Mouse (Mus musculus) small intestine, adult 2 months (tissue): ENCODE measurements around the gene Gm45521. TPM values are rescaled to one million over a fixed set of nuclear protein-coding genes. Genes with fewer than 3 reads are reported as not detected.
A peak's percentile ranks its signal among the peaks of the same experiment; 100 is the strongest.

Experiments used
- H3K27ac ChIP-seq: fragments of 200-500 bp; 2 replicates; pipeline ENCODE4 v1.5.1; 2012; ENCODE audit warnings: low read depth, low read length, control low read depth, inconsistent platforms; ENCODE audit not compliant: insufficient read depth
- H3K27me3 ChIP-seq: fragments of 200-500 bp; 2 replicates; pipeline ENCODE4 v1.6.1; 2012; ENCODE audit warnings: mild to moderate bottlenecking, moderate library complexity, low read length, inconsistent platforms; ENCODE audit not compliant: control insufficient read depth, insufficient read depth
- H3K36me3 ChIP-seq: fragments of 200-500 bp; 2 replicates; pipeline ENCODE4 v1.6.1; 2012; ENCODE audit warnings: mild to moderate bottlenecking, low read length, control low read depth, inconsistent platforms; ENCODE audit not compliant: control insufficient read depth, insufficient read depth
- H3K4me1 ChIP-seq: fragments of 200-500 bp; 2 replicates; pipeline ENCODE4 v1.6.1; 2012; ENCODE audit warnings: low read length, inconsistent platforms, mixed read lengths; ENCODE audit not compliant: control insufficient read depth, insufficient read depth, insufficient read length
- H3K4me3 ChIP-seq: fragments of 200-500 bp; 2 replicates; pipeline ENCODE4 v1.5.1; 2012; ENCODE audit warnings: low read depth, mild to moderate bottlenecking, control low read depth, inconsistent platforms, low read length, moderate library complexity
- CTCF ChIP-seq: fragments of 200-500 bp; IDR thresholded peaks from 2 replicates; pipeline ENCODE4 v1.5.1; 2012; ENCODE audit warnings: low read depth, mild to moderate bottlenecking, control low read depth, inconsistent platforms, low read length, moderate library complexity, mixed read lengths; ENCODE audit not compliant: insufficient replicate concordance, insufficient read length; ENCODE audit errors: extremely low read depth
- POLR2A ChIP-seq: fragments of 200-500 bp; IDR thresholded peaks from 2 replicates; pipeline ENCODE4 v1.6.1; 2012; ENCODE audit warnings: low read depth, mild to moderate bottlenecking, control low read depth, inconsistent platforms, low read length, moderate library complexity
- WGBS: fragments of 180-500 bp; shearing (Covaris S2); methylation state at CpG from one replicate; pipeline ENCODE4 v1.1.7; 2018; 5-methylcytosine and 5-hydroxymethylcytosine counted together
- polyA plus RNA-seq: library from polyadenylated mRNA; depleted of rRNA; stranded (reverse); fragments of >200 nt; gene quantifications from 2 replicates; pipeline ENCODE4 v1.2.3, GENCODE M21; 2012

The Gm45521 gene
- polyA plus RNA-seq, 1 experiment = not detected

GRCm38 (mm10) chr14:7938809-7939784 lies 18.0 kb upstream of the Gm45521 start:
- WGBS = 31% methylated on average over 19 of the region's 19 CpGs
- Histone ChIP-seq H3K4me3 (no peak overlapping the region), H3K27ac (peak overlapping the region; percentile 33; the same call in 1 of the 2 replicates), H3K4me1 (peaks cover 29% of the 10 kb centered on the region), H3K27me3 (no peaks in the 10 kb centered on the region), H3K36me3 (peaks cover 61% of the 10 kb centered on the region)
- TF ChIP-seq POLR2A (no peak), CTCF (no peak)

- H3K27me3 ChIP-seq = no peaks in the 10 kb centered on the region
- peaks cover 67% of the 10 kb centered on the region for H3K36me3 ChIP-seq
- no peak overlapping the region for H3K27ac ChIP-seq
- no peak for TF ChIP-seq POLR2A
- no peak for TF ChIP-seq CTCF
- H3K4me1 ChIP-seq = peaks cover 29% of the 10 kb centered on the region
- WGBS = 68% methylated on average over 5 of the region's 5 CpGs
- H3K4me3 ChIP-seq = no peak overlapping the region
These were observed 15.7 kb upstream of the Gm45521 start for GRCm38 (mm10) chr14:7941413-7941812.

- Histone ChIP-seq H3K4me3 (no peak overlapping the region), H3K27ac (peak overlapping the region; percentile 57), H3K4me1 (peaks cover 29% of the 10 kb centered on the region), H3K36me3 (peaks cover 62% of the 10 kb centered on the region), H3K27me3 (no peaks in the 10 kb centered on the region)
- WGBS = 36% methylated on average over 7 of the region's 7 CpGs
- TF ChIP-seq CTCF = no peak
- TF ChIP-seq POLR2A = no peak
These were observed 13.8 kb upstream of the Gm45521 start for GRCm38 (mm10) chr14:7943101-7943800.

- Histone ChIP-seq H3K4me1 (peaks cover 26% of the 10 kb centered on the region), H3K4me3 (no peak overlapping the region), H3K27me3 (no peaks in the 10 kb centered on the region), H3K36me3 (peaks cover 65% of the 10 kb centered on the region), H3K27ac (peak overlapping the region; percentile 57; the same call in 1 of the 2 replicates)
- WGBS = 66% methylated on average over 3 of the region's 3 CpGs
- TF ChIP-seq CTCF = no peak
- no peak for TF ChIP-seq POLR2A
These were observed 13.3 kb upstream of the Gm45521 start for GRCm38 (mm10) chr14:7943801-7944135.

GRCm38 (mm10) chr14:7944349-7945039 lies 12.6 kb upstream of the Gm45521 start:
- peaks cover 22% of the 10 kb centered on the region for H3K4me1 ChIP-seq
- 62% methylated on average over 8 of the region's 8 CpGs for WGBS
- H3K4me3 ChIP-seq = no peak overlapping the region
- no peak overlapping the region for H3K27ac ChIP-seq
- TF ChIP-seq POLR2A = no peak
- TF ChIP-seq CTCF = peak; percentile 29; the same call in 1 of the 2 replicates
- H3K36me3 ChIP-seq = peaks cover 69% of the 10 kb centered on the region
- H3K27me3 ChIP-seq = no peaks in the 10 kb centered on the region

GRCm38 (mm10) chr14:7945261-7945660 lies 11.8 kb upstream of the Gm45521 start:
- Histone ChIP-seq H3K4me3 (no peak overlapping the region), H3K27ac (no peak overlapping the region), H3K27me3 (no peaks in the 10 kb centered on the region), H3K36me3 (peaks cover 68% of the 10 kb centered on the region), H3K4me1 (peaks cover 22% of the 10 kb centered on the region)
- WGBS = 91% methylated on average over 5 of the region's 5 CpGs
- TF ChIP-seq CTCF (no peak), POLR2A (no peak)
